Mouse (Mus musculus) urinary bladder, postnatal 14 days (tissue): Measurements from ENCODE around the gene Taar1.
A peak's percentile ranks its signal among the peaks of the same experiment; 100 is the strongest.

Source experiments
- DNase-seq: peaks from one replicate; pipeline ENCODE4 v3.0.0; 2021; ENCODE audit warnings: low spot score

Gene Taar1

GRCm38 (mm10) chr10:23920056-23920455 lies at the start of gene Taar1:
TSS of gene Taar1 (plus strand) at chr10:23920356.
- no peak for DNase-seq

GRCm38 (mm10) chr10:23880695-23881094 lies 39.5 kb upstream of the Taar1 start:
- peak; percentile 26 for DNase-seq

- DNase-seq = no peak
Measured at GRCm38 (mm10) chr10:23884910-23885309, 35.2 kb upstream of the Taar1 start.

- DNase-seq = no peak
Measured at GRCm38 (mm10) chr10:23886060-23886459, 34.1 kb upstream of the Taar1 start.

- DNase-seq = no peak
Measured at GRCm38 (mm10) chr10:23892987-23893386, 27.2 kb upstream of the Taar1 start.

- peak; percentile 7 for DNase-seq
Measured at GRCm38 (mm10) chr10:23894601-23895349, 25.4 kb upstream of the Taar1 start, which contains the start of gene Vnn1. TSS of gene Vnn1 (plus strand) at chr10:23894688.

- DNase-seq = no peak
Measured at GRCm38 (mm10) chr10:23895376-23895775, 24.8 kb upstream of the Taar1 start.

- no peak for DNase-seq
Measured at GRCm38 (mm10) chr10:23901119-23901518, 19.0 kb upstream of the Taar1 start.

GRCm38 (mm10) chr10:23905661-23906060 lies 14.5 kb upstream of the Taar1 start:
- DNase-seq = no peak

- no peak for DNase-seq
Measured at GRCm38 (mm10) chr10:23922468-23922867, 2.3 kb downstream of the Taar1 start.

- DNase-seq = no peak
Measured at GRCm38 (mm10) chr10:23923941-23924340, 3.8 kb downstream of the Taar1 start.

GRCm38 (mm10) chr10:23937613-23938012 lies 17.5 kb downstream of the Taar1 start:
- no peak for DNase-seq

- no peak for DNase-seq
Measured at GRCm38 (mm10) chr10:23938312-23938711, 18.2 kb downstream of the Taar1 start, which contains the start of gene Taar2. TSS of gene Taar2 (plus strand) at chr10:23938572.

GRCm38 (mm10) chr10:23942465-23942864 lies 22.3 kb downstream of the Taar1 start:
- DNase-seq = no peak

- DNase-seq = peak; percentile 29
Measured at GRCm38 (mm10) chr10:23948026-23948425, 27.9 kb downstream of the Taar1 start.

GRCm38 (mm10) chr10:23949508-23950005 lies 29.4 kb downstream of the Taar1 start, which contains the start of gene Taar3:
TSS of gene Taar3 (plus strand) at chr10:23949558.
- no peak for DNase-seq

GRCm38 (mm10) chr10:23951714-23952113 lies 31.6 kb downstream of the Taar1 start:
- DNase-seq = no peak

- DNase-seq = peak; percentile 39
Measured at GRCm38 (mm10) chr10:23959071-23959470, 38.9 kb downstream of the Taar1 start.

- DNase-seq = no peak
Measured at GRCm38 (mm10) chr10:23960444-23960915, 40.3 kb downstream of the Taar1 start, which contains the start of gene Taar4. TSS of gene Taar4 (plus strand) at chr10:23960494.

GRCm38 (mm10) chr10:23963444-23963843 lies 43.3 kb downstream of the Taar1 start:
- no peak for DNase-seq

GRCm38 (mm10) chr10:23964921-23965610 lies 44.9 kb downstream of the Taar1 start:
- DNase-seq = no peak

- no peak for DNase-seq
Measured at GRCm38 (mm10) chr10:23970656-23971165, 50.6 kb downstream of the Taar1 start, which contains the start of gene Taar5. TSS of gene Taar5 (plus strand) at chr10:23970706.
